Mouse (Mus musculus): ENCODE data around the gene Nhsl2.

DNA sequence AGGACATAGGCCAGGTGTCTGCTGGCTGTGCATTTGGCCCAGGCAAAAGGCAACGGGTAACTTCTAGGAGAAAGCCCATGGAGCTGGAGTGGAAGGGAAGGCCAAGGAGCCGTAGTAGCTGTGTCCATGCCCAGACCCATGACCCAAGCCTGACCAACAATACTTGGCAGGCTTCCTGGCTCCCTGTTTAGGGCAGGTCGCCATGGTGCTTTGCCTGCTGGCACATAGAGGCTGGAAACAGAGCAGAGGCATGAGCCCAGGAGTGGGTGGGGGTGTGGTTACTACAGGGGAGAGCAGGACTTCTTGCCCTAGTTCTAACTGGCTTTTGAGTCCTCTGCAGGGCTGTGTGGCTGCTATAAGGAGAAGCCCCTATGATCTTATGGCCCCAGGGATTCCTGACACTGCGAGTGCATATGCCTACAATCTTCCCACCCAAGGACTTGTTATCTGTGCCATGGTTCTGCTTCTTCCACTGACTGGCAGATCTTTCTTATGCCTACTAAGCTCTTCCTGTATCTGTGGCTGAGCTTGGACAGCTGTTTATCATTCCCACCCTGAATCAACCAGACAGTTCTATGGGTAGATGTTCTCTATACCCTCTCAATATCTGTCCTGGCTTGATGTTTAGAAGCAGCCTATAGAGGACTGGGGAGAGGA is 40.8 kb downstream of the Nhsl2 start:
- TF ChIP-seq POLR2A (IDR thresholded peaks at IDR 0.05; ENCODE audit: extremely low read depth, insufficient read depth, low read length) (no peak), CTCF (IDR thresholded peaks at IDR 0.05; ENCODE audit: low read depth, low read length) (no peak)
